Mouse (Mus musculus): ENCODE measurements around the gene Gm49510. TPM values are rescaled to one million over a fixed set of nuclear protein-coding genes. Genes with fewer than 3 reads are reported as not detected.

Gene Gm49510
- polyA plus RNA-seq, 1 experiment from 2014 or later = not detected

DNA sequence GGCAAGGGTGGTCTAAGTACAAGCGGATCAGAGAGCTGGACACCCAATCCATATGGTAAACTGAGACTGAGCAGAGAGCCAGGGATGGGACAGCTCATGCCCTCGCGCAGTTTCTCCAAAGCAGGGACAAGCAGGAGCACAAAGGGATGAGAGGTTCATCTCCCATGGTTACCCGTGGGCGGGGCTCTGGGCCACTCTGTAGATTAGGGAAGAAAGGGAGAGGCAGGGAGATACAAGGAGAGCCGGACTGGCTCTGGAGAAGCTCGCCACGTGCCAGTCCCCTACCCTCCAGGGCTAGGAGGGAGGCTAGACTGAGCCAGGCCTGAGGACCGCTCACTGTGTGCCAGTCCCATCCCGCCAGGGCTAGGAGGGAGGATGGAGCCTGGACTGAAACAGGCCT, 37.8 kb downstream of the Gm49510 start:
- ATAC-seq = no peak
- no peak overlapping the region for H3K4me3 ChIP-seq (ENCODE audit: low read depth, low read length)
- peaks cover 48% of the 10 kb centered on the region for H3K36me3 ChIP-seq (ENCODE audit: control insufficient read depth, insufficient read depth, low read length)
- 87% methylated on average over 10 of the region's 10 CpGs for WGBS
- H3K9me3 ChIP-seq (replicated peaks; ENCODE audit: control insufficient read depth, low read length) = no peaks in the 10 kb centered on the region
- no peak overlapping the region for H3K4me2 ChIP-seq (ENCODE audit: low read length)
- no peak overlapping the region for H3K27ac ChIP-seq (ENCODE audit: low read depth, low read length)
- no peaks in the 10 kb centered on the region for H3K27me3 ChIP-seq (replicated peaks; ENCODE audit: control insufficient read depth, insufficient read depth, low read length)
- DNase-seq (ENCODE audit: low spot score) = no peak
- H3K4me1 ChIP-seq (ENCODE audit: control insufficient read depth, insufficient read depth, low read length) = peaks cover 6% of the 10 kb centered on the region
- H3K9ac ChIP-seq (ENCODE audit: low read length) = no peak overlapping the region

DNA sequence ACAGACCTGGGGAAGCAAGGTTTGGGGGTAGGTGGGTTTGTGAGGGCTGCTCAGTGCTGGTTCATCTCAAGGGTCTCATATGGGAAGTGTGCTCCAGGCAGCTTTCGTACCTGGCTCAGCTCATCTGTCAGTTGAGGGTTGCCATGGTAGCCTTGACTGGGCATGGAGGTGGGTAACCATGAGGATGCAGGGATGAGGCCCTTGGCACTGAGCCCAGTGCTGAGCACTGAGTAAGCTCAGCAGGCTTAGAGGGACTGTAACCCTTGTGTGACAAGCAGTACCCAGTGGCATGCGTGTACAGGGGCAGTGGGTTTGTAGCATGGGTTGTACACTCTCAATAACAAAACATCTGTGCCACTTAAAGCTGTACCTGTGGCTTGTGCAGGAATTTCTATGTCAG, 38.5 kb downstream of the Gm49510 start:
- 75% methylated on average over 2 of the region's 2 CpGs for WGBS
- Histone ChIP-seq H3K36me3 (ENCODE audit: control insufficient read depth, insufficient read depth, low read length) (peaks cover 48% of the 10 kb centered on the region), H3K4me1 (ENCODE audit: control insufficient read depth, insufficient read depth, low read length) (peaks cover 6% of the 10 kb centered on the region)

DNA sequence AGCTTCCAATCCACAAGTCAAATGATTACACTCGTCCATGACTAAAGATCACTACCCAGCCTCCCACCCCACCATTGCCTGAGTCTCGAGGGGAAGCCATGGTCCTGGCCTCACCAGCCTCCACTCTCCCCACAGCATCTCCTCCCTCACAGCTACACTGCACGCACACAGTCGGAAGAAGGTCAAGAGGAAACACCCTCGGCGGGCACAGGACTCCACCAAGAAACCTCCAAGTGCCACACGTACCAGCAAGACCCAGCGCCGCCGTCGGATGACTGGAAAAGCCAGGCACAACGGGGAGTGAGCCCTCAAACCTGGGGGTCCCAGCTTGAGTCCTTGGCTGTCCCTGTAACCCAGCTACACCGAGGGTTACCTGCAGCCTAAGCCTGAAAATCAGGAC, 40.9 kb downstream of the Gm49510 start:
- peaks cover 48% of the 10 kb centered on the region for H3K36me3 ChIP-seq (ENCODE audit: control insufficient read depth, insufficient read depth, low read length)
- WGBS = 94% methylated on average over 13 of the region's 13 CpGs
- no peak for ATAC-seq

More for the DNA sequence above, 38.5 kb downstream of the Gm49510 start:
- Histone ChIP-seq H3K9ac (ENCODE audit: low read length) (no peak overlapping the region), H3K4me3 (ENCODE audit: low read depth, low read length) (no peak overlapping the region), H3K4me2 (ENCODE audit: low read length) (no peak overlapping the region), H3K27ac (ENCODE audit: low read depth, low read length) (no peak overlapping the region), H3K9me3 (replicated peaks; ENCODE audit: control insufficient read depth, low read length) (no peaks in the 10 kb centered on the region), H3K27me3 (replicated peaks; ENCODE audit: control insufficient read depth, insufficient read depth, low read length) (no peaks in the 10 kb centered on the region)
- DNase-seq (ENCODE audit: low spot score) = no peak
- no peak for ATAC-seq

DNA sequence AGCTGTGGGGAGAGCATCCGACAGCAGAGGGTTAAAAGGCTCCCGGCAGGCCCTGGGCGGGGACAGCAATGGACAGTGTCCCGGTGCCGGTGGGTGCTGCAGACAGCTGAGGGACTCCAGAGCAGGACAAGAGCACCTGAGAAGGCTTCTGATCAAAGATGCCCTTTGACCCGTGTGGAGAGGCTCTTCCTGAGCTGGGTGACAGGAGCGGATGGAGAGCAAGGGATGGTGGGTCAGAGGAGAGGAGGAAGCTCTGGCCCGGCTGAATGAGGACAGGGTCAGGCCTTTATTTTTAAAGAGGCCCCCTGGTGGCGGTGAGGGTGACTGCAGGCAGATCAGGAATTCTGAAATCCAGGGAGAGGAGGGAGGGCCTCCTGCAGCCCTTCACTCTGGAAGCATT, 43.2 kb downstream of the Gm49510 start:
- DNase-seq (ENCODE audit: low spot score) = peak; percentile 80
- 4% methylated on average over 9 of the region's 9 CpGs for WGBS
- Histone ChIP-seq H3K27me3 (replicated peaks; ENCODE audit: control insufficient read depth, insufficient read depth, low read length) (no peaks in the 10 kb centered on the region), H3K9ac (ENCODE audit: low read length) (peak overlapping the region; percentile 46), H3K4me1 (ENCODE audit: control insufficient read depth, insufficient read depth, low read length) (peaks cover 5% of the 10 kb centered on the region), H3K27ac (ENCODE audit: low read depth, low read length) (no peak overlapping the region), H3K4me3 (ENCODE audit: low read depth, low read length) (no peak overlapping the region), H3K9me3 (replicated peaks; ENCODE audit: control insufficient read depth, low read length) (no peaks in the 10 kb centered on the region), H3K4me2 (ENCODE audit: low read length) (peak overlapping the region; percentile 41), H3K36me3 (ENCODE audit: control insufficient read depth, insufficient read depth, low read length) (peaks cover 40% of the 10 kb centered on the region)
- peak; percentile 45 for ATAC-seq

More for the DNA sequence above, 40.9 kb downstream of the Gm49510 start:
- H3K9me3 ChIP-seq (replicated peaks; ENCODE audit: control insufficient read depth, low read length) = no peaks in the 10 kb centered on the region
- H3K4me2 ChIP-seq (ENCODE audit: low read length) = no peak overlapping the region
- H3K27ac ChIP-seq (ENCODE audit: low read depth, low read length) = no peak overlapping the region
- H3K27me3 ChIP-seq (replicated peaks; ENCODE audit: control insufficient read depth, insufficient read depth, low read length) = no peaks in the 10 kb centered on the region
- peaks cover 6% of the 10 kb centered on the region for H3K4me1 ChIP-seq (ENCODE audit: control insufficient read depth, insufficient read depth, low read length)
- H3K4me3 ChIP-seq (ENCODE audit: low read depth, low read length) = no peak overlapping the region
- DNase-seq (ENCODE audit: low spot score) = no peak
- no peak overlapping the region for H3K9ac ChIP-seq (ENCODE audit: low read length)

DNA sequence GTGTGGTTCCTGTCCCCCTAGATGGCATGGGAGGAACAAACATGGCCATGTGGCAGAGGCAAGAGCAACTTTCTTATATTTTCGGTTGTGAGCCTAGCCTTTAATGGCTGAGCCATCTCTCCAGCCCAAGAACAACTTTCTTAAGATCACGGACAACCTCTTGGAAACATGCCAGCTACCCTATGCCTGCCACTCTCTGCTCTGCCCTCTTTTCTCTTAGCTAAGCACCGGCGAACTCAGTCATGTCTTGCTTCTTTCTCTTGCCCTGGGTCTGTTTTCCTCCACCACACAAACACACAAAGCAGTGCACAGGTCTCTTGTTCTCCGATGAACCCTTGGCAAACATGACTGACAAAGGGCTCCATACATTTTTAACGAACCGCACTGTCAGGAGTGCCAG, 46.8 kb downstream of the Gm49510 start:
- DNase-seq (ENCODE audit: low spot score) (no peak), ATAC-seq (no peak)
- Histone ChIP-seq H3K4me3 (ENCODE audit: low read depth, low read length) (no peak overlapping the region), H3K27ac (ENCODE audit: low read depth, low read length) (no peak overlapping the region), H3K9ac (ENCODE audit: low read length) (no peak overlapping the region), H3K36me3 (ENCODE audit: control insufficient read depth, insufficient read depth, low read length) (peaks cover 5% of the 10 kb centered on the region), H3K9me3 (replicated peaks; ENCODE audit: control insufficient read depth, low read length) (no peaks in the 10 kb centered on the region), H3K4me1 (ENCODE audit: control insufficient read depth, insufficient read depth, low read length) (peaks cover 18% of the 10 kb centered on the region), H3K4me2 (ENCODE audit: low read length) (no peak overlapping the region), H3K27me3 (replicated peaks; ENCODE audit: control insufficient read depth, insufficient read depth, low read length) (no peaks in the 10 kb centered on the region)
- WGBS = 27% methylated on average over 7 of the region's 7 CpGs

DNA sequence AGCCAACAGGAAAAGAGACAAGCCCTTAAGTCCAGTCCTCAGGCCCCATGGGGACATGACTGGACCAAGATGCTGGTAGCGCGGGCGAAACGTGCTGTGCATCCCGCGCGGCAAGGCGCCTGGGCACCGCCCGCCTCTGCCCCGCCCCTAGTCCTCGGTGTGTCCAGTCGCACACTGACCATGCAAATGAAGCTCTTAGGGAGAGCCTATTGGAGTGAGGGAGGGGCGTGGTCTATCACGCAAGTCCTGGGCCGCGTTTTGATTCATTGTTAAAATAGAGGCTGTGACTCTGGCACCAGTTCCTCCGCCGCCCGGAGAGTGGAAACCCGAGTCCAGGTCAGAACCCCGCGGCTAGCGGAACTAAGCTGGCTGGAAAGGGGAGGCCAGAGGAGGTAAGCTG, 48.2 kb downstream of the Gm49510 start, which contains the start of gene Triobp:
Gene Triobp, plus strand, starts transcription at position 68 of the 400 bp plus-strand sequence.
- H3K27ac ChIP-seq (ENCODE audit: low read depth, low read length) = peak within 1 kb of the TSS; percentile 55
- H3K9me3 ChIP-seq (replicated peaks; ENCODE audit: control insufficient read depth, low read length) = no peaks in the 10 kb centered on the region
- peak within 1 kb of the TSS; percentile 74 for H3K4me2 ChIP-seq (ENCODE audit: low read length)
- H3K4me1 ChIP-seq (ENCODE audit: control insufficient read depth, insufficient read depth, low read length) = peaks cover 18% of the 10 kb centered on the region
- WGBS = under 1% methylated on average over 24 of the region's 24 CpGs
- peak; percentile 98 for ATAC-seq
- peak; percentile 97 for DNase-seq (ENCODE audit: low spot score)
- peaks cover 13% of the 10 kb centered on the region for H3K36me3 ChIP-seq (ENCODE audit: control insufficient read depth, insufficient read depth, low read length)
- no peaks in the 10 kb centered on the region for H3K27me3 ChIP-seq (replicated peaks; ENCODE audit: control insufficient read depth, insufficient read depth, low read length)
- H3K4me3 ChIP-seq (ENCODE audit: low read depth, low read length) = peak within 1 kb of the TSS; percentile 65
- peak within 1 kb of the TSS; percentile 85 for H3K9ac ChIP-seq (ENCODE audit: low read length)

DNA sequence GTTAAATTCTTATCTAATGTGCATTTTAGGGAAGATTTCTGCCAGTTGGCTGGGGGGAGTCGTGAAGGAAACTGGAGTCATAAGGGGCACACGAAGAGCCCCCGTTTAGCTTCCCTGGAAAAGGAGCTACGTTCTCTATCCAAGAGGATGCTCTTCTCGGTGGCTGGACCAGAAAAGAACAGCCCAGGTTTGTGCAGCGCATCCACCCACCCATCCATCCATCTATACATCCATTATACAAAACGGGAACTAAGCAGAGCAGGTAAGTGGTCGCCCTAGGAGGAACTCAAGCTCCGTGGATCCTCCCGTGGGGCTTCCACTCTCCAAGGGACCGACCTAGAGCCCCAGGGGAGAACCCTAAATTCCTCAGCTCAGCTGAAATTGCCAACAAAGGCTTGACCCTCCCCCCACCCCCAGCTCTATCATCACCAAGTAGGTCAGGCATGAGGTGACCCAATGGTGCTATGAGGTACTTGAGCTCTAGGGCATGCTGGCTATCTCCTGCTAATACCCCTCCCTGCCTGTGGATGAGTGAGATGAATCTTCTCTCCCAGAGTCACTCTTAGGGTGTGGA, 48.8 kb downstream of the Gm49510 start:
- DNase-seq (ENCODE audit: low spot score) = no peak
- 2% methylated on average over 11 of the region's 11 CpGs for WGBS

DNA sequence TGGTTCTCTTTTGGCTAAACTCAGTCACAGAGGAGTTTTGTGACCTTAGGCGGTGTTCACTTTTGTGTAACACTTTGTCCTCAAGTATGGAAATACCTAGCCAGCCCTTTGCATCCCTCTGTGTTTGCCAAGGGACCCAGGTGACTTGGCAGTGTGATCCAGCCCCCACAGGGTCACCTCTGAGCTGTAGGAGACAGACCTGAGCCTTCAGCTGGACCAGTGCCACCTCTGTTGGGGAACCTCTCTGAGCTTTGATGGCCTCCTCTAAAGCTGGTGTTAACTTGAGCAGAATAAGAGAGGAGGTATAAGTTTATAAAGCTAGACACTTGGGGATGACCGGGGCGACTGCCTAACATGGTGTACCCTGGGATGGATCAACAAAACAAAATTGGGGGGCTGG, 49.4 kb downstream of the Gm49510 start:
- Histone ChIP-seq H3K36me3 (ENCODE audit: control insufficient read depth, insufficient read depth, low read length) (peaks cover 20% of the 10 kb centered on the region), H3K9ac (ENCODE audit: low read length) (no peak overlapping the region; the same call in 1 of the 2 replicates), H3K27ac (ENCODE audit: low read depth, low read length) (no peak overlapping the region), H3K4me2 (ENCODE audit: low read length) (peak overlapping the region; percentile 74), H3K9me3 (replicated peaks; ENCODE audit: control insufficient read depth, low read length) (no peaks in the 10 kb centered on the region), H3K27me3 (replicated peaks; ENCODE audit: control insufficient read depth, insufficient read depth, low read length) (no peaks in the 10 kb centered on the region), H3K4me3 (ENCODE audit: low read depth, low read length) (peak overlapping the region; percentile 65), H3K4me1 (ENCODE audit: control insufficient read depth, insufficient read depth, low read length) (peaks cover 18% of the 10 kb centered on the region)
- no peak for ATAC-seq
- no peak for DNase-seq (ENCODE audit: low spot score)
- 98% methylated on average over 3 of the region's 3 CpGs for WGBS

More for the DNA sequence above, 48.8 kb downstream of the Gm49510 start:
- H3K4me3 ChIP-seq (ENCODE audit: low read depth, low read length) = peak overlapping the region; percentile 65
- peak; percentile 44; the same call in 1 of the 2 replicates for ATAC-seq
- peak overlapping the region; percentile 55 for H3K27ac ChIP-seq (ENCODE audit: low read depth, low read length)
- H3K27me3 ChIP-seq (replicated peaks; ENCODE audit: control insufficient read depth, insufficient read depth, low read length) = no peaks in the 10 kb centered on the region
- H3K9ac ChIP-seq (ENCODE audit: low read length) = peak overlapping the region; percentile 85
- peak overlapping the region; percentile 74 for H3K4me2 ChIP-seq (ENCODE audit: low read length)
- H3K4me1 ChIP-seq (ENCODE audit: control insufficient read depth, insufficient read depth, low read length) = peaks cover 18% of the 10 kb centered on the region
- peaks cover 15% of the 10 kb centered on the region for H3K36me3 ChIP-seq (ENCODE audit: control insufficient read depth, insufficient read depth, low read length)
- H3K9me3 ChIP-seq (replicated peaks; ENCODE audit: control insufficient read depth, low read length) = no peaks in the 10 kb centered on the region

DNA sequence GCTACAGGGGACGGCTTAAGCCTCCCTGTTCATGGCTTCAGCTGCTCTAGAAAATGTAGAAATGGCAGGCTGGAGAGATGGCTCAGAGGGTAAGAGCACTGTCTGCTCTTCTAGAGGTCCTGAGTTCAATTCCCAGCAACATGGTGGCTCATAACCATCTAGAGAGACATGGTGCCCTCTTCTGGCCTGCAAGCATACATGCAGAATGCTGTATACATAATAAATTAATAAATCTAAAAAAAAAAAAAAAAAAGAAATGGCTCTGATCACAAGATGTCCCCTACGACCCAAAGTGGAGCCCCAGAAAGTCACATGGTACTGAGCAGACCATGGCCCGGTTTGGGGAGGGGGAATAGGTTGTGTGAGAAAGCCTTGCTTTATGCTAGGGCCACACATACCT, 56.2 kb downstream of the Gm49510 start:
- no peak for DNase-seq (ENCODE audit: low spot score)

More for the DNA sequence above, 56.2 kb downstream of the Gm49510 start:
- Histone ChIP-seq H3K9me3 (replicated peaks; ENCODE audit: control insufficient read depth, low read length) (no peaks in the 10 kb centered on the region), H3K27ac (ENCODE audit: low read depth, low read length) (no peak overlapping the region), H3K27me3 (replicated peaks; ENCODE audit: control insufficient read depth, insufficient read depth, low read length) (no peaks in the 10 kb centered on the region), H3K36me3 (ENCODE audit: control insufficient read depth, insufficient read depth, low read length) (peaks cover 60% of the 10 kb centered on the region), H3K4me3 (ENCODE audit: low read depth, low read length) (no peak overlapping the region), H3K4me1 (ENCODE audit: control insufficient read depth, insufficient read depth, low read length) (no peaks in the 10 kb centered on the region), H3K9ac (ENCODE audit: low read length) (no peak overlapping the region), H3K4me2 (ENCODE audit: low read length) (no peak overlapping the region)
- WGBS = 77% methylated on average over 3 of the region's 3 CpGs
- no peak for ATAC-seq
